Mouse (Mus musculus) midbrain, embryonic 12.5 days (tissue): Measurements from ENCODE around the gene Bid. TPM values are rescaled to one million over a fixed set of nuclear protein-coding genes. Genes with fewer than 3 reads are reported as not detected.

Experiments
- ATAC-seq: fragments of 200-750 bp; cut with Nextera tagmentation; 2 replicates; pipeline ENCODE4 v1.8.0; 2017; ENCODE audit warnings: low read depth, moderate TSS enrichment, moderate library complexity; ENCODE audit not compliant: low FRiP score
- H3K27ac ChIP-seq: fragments of 300-500 bp; sonication (generic); replicated peaks from 2 replicates; pipeline ENCODE4 v1.5.1; 2016; ENCODE audit warnings: mild to moderate bottlenecking
- H3K27me3 ChIP-seq: fragments of 300-500 bp; sonication (generic); 2 replicates; pipeline ENCODE4 v1.6.1; 2016; ENCODE audit warnings: mild to moderate bottlenecking
- H3K36me3 ChIP-seq: fragments of 300-500 bp; sonication (generic); 2 replicates; pipeline ENCODE4 v1.6.1; 2016
- H3K4me1 ChIP-seq: fragments of 300-500 bp; sonication (generic); 2 replicates; pipeline ENCODE4 v1.6.1; 2016
- H3K4me2 ChIP-seq: fragments of 300-500 bp; sonication (generic); replicated peaks from 2 replicates; pipeline ENCODE4 v1.6.1; 2016; ENCODE audit warnings: mild to moderate bottlenecking, moderate library complexity
- H3K4me3 ChIP-seq: fragments of 300-500 bp; sonication (generic); 2 replicates; pipeline ENCODE4 v1.5.1; 2016; ENCODE audit warnings: mild to moderate bottlenecking
- H3K9ac ChIP-seq: fragments of 300-500 bp; sonication (generic); replicated peaks from 2 replicates; pipeline ENCODE4 v1.6.1; 2016; ENCODE audit warnings: mild to moderate bottlenecking, moderate library complexity
- H3K9me3 ChIP-seq: fragments of 300-500 bp; sonication (generic); 2 replicates; pipeline ENCODE4 v1.6.1; 2016; ENCODE audit warnings: mild to moderate bottlenecking
- WGBS: fragments of 180-500 bp; shearing (Covaris S2); methylation state at CpG from one replicate; pipeline ENCODE4 v1.1.7; 2016; 5-methylcytosine and 5-hydroxymethylcytosine counted together
- polyA plus RNA-seq: library from polyadenylated mRNA; unstranded; fragments of >200 nt; fragmentation: Nextera tagmentation; extraction: Ambion mirVana; gene quantifications from 2 replicates; pipeline ENCODE4 v1.2.1, GENCODE M21; 2016

Gene Bid
- polyA plus RNA-seq: 14.6 and 16.2 TPM in 2 replicates

DNA sequence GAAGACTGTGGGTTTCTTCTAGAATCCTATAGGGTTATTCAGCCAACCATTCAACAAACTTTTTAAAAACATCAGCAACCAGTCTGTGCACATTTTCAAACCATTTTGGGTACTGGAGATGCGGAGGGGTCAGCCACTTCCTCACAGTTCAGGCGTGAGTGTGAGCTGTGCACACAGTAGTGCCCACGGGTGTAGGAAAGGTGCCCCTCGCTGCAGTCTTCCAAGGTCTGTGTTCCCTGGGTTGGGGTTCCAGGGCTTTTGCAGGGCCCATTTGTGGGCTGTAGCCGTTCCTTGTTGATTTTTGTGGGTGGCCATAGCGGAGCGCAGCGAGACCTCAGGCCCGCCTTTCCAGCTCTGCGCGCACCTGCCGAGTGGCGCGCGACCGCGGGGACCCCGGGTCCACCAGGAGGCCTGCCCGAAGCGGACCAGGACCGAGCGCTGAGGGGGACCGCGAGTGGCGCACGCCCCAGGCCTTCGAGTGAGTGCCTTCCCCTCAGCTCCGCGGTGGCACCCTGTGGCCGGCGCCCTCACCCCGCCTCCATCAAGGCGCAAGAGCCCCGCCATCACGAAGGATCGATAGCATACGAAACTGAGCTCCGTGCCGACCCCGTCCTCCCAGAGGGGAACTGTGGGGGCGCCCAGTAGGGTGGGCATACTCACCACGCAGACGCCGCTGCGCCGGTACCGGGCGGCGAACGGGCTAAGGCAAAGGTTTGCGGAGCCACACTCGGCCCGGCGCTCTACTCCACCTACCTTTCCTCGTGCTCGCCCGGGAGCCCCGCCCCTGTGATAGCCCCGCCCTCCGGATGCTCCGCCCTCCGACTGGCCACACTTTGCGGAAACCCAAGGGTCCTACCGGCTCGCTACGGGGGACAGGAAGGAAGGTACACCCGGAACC is at the start of gene Bid:
Gene Bid (minus strand): TSS at position 780 of the 898 bp plus-strand sequence.
- Histone ChIP-seq H3K27me3 (peaks cover 20% of the 10 kb centered on the region), H3K9me3 (no peaks in the 10 kb centered on the region), H3K4me2 (peak within 1 kb of the TSS; percentile 93), H3K4me1 (peaks cover 4% of the 10 kb centered on the region), H3K9ac (peak within 1 kb of the TSS; percentile 66), H3K36me3 (no peaks in the 10 kb centered on the region), H3K27ac (no peak within 1 kb of the TSS), H3K4me3 (peak within 1 kb of the TSS; percentile 72)
- WGBS: 2% methylated on average over 66 of the region's 67 CpGs
- peak; percentile 87 for ATAC-seq

DNA sequence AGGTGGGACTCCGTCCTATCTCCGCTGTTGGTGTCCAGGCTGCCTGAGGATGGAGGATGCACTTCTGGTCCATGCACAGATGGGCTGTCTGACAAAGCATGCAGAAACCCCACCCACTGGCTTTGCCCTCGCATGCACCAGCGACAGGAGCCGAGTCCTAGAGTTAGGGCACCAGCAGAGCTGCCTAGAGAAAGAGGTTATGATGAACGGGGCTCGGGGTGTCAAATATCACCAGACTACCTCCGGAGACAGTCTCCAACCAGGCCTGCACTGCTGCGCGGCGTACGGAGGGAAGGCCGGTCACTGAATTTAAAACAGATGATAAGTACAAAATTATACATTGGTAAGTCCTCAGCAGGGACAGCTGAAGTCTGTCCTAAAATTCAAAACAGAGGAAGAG is 49.2 kb upstream of the Bid start:
- Histone ChIP-seq H3K9me3 (no peaks in the 10 kb centered on the region), H3K4me2 (no peak overlapping the region), H3K9ac (no peak overlapping the region), H3K36me3 (peaks cover 14% of the 10 kb centered on the region; the same call in 1 of the 2 replicates), H3K27me3 (no peaks in the 10 kb centered on the region), H3K27ac (no peak overlapping the region), H3K4me1 (no peaks in the 10 kb centered on the region), H3K4me3 (no peak overlapping the region)
- WGBS: 77% methylated on average over 13 of the region's 13 CpGs
- ATAC-seq: no peak

DNA sequence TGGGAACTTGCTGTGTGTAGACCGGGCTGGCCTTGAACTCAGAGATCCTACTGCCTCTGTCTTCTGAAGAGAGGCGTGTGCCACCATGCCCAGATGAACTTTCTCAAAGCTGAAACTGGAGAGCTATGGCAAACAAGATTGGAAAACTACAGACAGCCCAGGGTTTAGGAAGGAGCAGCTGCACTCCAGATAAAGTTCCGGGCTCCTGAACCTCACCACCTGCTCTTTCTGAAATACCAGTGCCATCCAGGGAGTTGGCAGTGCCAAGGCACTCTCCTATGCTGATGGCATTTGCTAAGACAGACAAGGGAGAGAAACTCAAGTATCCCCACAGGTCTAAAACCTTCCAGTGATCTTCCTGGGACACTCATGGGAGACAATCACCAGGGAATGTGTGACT is 47.5 kb upstream of the Bid start:
- peaks cover 13% of the 10 kb centered on the region; the same call in 1 of the 2 replicates for H3K36me3 ChIP-seq
- no peaks in the 10 kb centered on the region for H3K27me3 ChIP-seq
- ATAC-seq: no peak
- no peak overlapping the region for H3K9ac ChIP-seq
- H3K9me3 ChIP-seq: no peaks in the 10 kb centered on the region
- no peaks in the 10 kb centered on the region for H3K4me1 ChIP-seq
- 93% methylated on average over 3 of the region's 3 CpGs for WGBS
- no peak overlapping the region for H3K4me3 ChIP-seq
- no peak overlapping the region for H3K4me2 ChIP-seq
- no peak overlapping the region for H3K27ac ChIP-seq

- Histone ChIP-seq H3K9me3 (no peaks in the 10 kb centered on the region), H3K4me1 (no peaks in the 10 kb centered on the region), H3K9ac (no peak overlapping the region), H3K27me3 (no peaks in the 10 kb centered on the region), H3K4me2 (no peak overlapping the region), H3K27ac (no peak overlapping the region), H3K36me3 (peaks cover 44% of the 10 kb centered on the region), H3K4me3 (no peak overlapping the region)
- WGBS: 90% methylated on average over 9 of the region's 9 CpGs
- ATAC-seq: no peak
These were observed 43.8 kb upstream of the Bid start for GRCm38 (mm10) chr6:120960338-120961030.

DNA sequence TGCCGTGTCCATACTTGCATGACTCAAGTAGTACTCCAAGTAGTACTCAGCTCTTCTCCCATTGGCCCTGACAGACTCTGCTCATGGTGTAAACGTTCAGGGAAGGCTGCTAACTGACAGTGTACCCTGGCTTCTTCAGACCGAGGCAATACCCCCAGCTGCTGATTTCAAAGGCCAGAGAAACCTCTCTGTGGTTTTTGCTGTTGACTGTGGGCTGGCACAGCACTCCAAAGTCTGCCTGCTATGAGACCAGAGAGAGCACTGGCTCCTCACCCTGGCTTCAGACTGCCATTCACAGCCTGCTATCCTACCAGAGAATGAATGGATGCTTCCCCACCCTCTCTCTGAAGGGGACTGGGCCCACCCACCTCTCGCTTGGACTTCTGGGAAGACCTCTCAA is 40.7 kb upstream of the Bid start:
- 89% methylated on average over 4 of the region's 4 CpGs for WGBS
- no peak for ATAC-seq

GRCm38 (mm10) chr6:120956259-120957161 is 39.9 kb upstream of the Bid start:
- no peaks in the 10 kb centered on the region for H3K27me3 ChIP-seq
- no peak for ATAC-seq
- H3K4me3 ChIP-seq: no peak overlapping the region
- H3K9ac ChIP-seq: no peak overlapping the region
- 90% methylated on average over 11 of the region's 11 CpGs for WGBS
- H3K4me1 ChIP-seq: no peaks in the 10 kb centered on the region
- no peaks in the 10 kb centered on the region for H3K9me3 ChIP-seq
- peaks cover 47% of the 10 kb centered on the region for H3K36me3 ChIP-seq
- no peak overlapping the region for H3K4me2 ChIP-seq
- no peak overlapping the region for H3K27ac ChIP-seq

More for the DNA sequence above, 40.7 kb upstream of the Bid start:
- Histone ChIP-seq H3K9me3 (no peaks in the 10 kb centered on the region), H3K4me1 (no peaks in the 10 kb centered on the region), H3K4me3 (no peak overlapping the region), H3K36me3 (peaks cover 44% of the 10 kb centered on the region), H3K9ac (no peak overlapping the region), H3K27ac (no peak overlapping the region), H3K27me3 (no peaks in the 10 kb centered on the region), H3K4me2 (no peak overlapping the region)

GRCm38 (mm10) chr6:120955215-120955614 is 38.6 kb upstream of the Bid start:
- peaks cover 48% of the 10 kb centered on the region for H3K36me3 ChIP-seq
- 86% methylated on average over 3 of the region's 3 CpGs for WGBS

DNA sequence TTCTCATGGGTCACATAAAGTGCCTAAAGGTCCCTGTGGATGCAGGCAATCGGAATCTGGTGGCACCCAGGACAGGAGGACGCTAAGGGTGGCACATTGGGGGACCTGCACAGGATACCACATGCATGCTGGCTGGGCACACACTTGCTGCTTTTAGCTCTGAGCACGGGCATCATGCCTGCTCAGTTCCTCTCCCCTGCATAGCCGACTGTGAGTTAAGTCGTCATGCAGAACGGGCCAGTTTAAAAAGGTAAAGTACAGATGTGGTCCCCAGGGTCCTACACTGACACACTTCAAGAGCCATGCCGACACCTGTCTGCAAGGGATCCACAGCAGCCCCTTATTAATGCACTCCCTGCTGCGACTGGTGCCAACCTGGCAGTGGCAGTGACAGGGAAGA is 37.6 kb upstream of the Bid start:
- 88% methylated on average over 8 of the region's 8 CpGs for WGBS

More at GRCm38 (mm10) chr6:120955215-120955614, 38.6 kb upstream of the Bid start:
- Histone ChIP-seq H3K4me3 (no peak overlapping the region), H3K4me1 (no peaks in the 10 kb centered on the region), H3K27me3 (no peaks in the 10 kb centered on the region), H3K27ac (no peak overlapping the region), H3K9me3 (no peaks in the 10 kb centered on the region), H3K4me2 (no peak overlapping the region), H3K9ac (no peak overlapping the region)
- no peak for ATAC-seq

DNA sequence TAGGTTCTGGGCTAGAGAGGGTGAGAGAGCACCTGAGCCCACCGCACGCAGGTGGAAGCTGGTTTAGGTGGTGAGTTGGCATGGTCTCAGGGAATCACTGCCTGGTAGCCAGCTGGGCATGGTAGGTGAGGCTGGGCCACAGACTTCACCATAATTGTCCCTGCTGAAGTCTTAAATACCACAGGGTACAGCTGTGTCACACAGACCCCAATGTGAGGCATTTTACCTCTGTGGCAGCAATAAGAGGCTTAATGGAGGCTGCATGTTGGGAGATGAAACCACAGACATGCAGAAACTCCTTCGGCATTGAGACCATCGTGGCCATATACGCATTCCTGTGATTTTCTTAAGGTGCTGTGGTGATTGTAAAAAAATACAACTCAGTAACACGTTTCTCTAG is 35.8 kb upstream of the Bid start:
- 90% methylated on average over 6 of the region's 6 CpGs for WGBS
- Histone ChIP-seq H3K4me3 (no peak overlapping the region), H3K9ac (no peak overlapping the region), H3K27me3 (no peaks in the 10 kb centered on the region), H3K9me3 (no peaks in the 10 kb centered on the region), H3K4me1 (no peaks in the 10 kb centered on the region), H3K27ac (no peak overlapping the region), H3K4me2 (no peak overlapping the region), H3K36me3 (peaks cover 33% of the 10 kb centered on the region)
- ATAC-seq: no peak

More for the DNA sequence above, 37.6 kb upstream of the Bid start:
- H3K27ac ChIP-seq: no peak overlapping the region
- no peak overlapping the region for H3K4me2 ChIP-seq
- ATAC-seq: no peak
- peaks cover 50% of the 10 kb centered on the region for H3K36me3 ChIP-seq
- H3K4me1 ChIP-seq: no peaks in the 10 kb centered on the region
- H3K9ac ChIP-seq: no peak overlapping the region
- H3K4me3 ChIP-seq: no peak overlapping the region
- no peaks in the 10 kb centered on the region for H3K9me3 ChIP-seq
- no peaks in the 10 kb centered on the region for H3K27me3 ChIP-seq

GRCm38 (mm10) chr6:120951311-120951710 is 34.7 kb upstream of the Bid start:
- no peaks in the 10 kb centered on the region for H3K27me3 ChIP-seq
- H3K36me3 ChIP-seq: peaks cover 31% of the 10 kb centered on the region
- no peak overlapping the region for H3K27ac ChIP-seq
- H3K4me2 ChIP-seq: no peak overlapping the region
- H3K9me3 ChIP-seq: no peaks in the 10 kb centered on the region
- no peak for ATAC-seq
- WGBS: 90% methylated on average over 6 of the region's 6 CpGs
- no peaks in the 10 kb centered on the region for H3K4me1 ChIP-seq
- no peak overlapping the region for H3K9ac ChIP-seq
- no peak overlapping the region for H3K4me3 ChIP-seq

- WGBS: 93% methylated on average over 9 of the region's 9 CpGs
- H3K9me3 ChIP-seq: no peaks in the 10 kb centered on the region
- H3K4me3 ChIP-seq: no peak overlapping the region
- no peak overlapping the region for H3K27ac ChIP-seq
- no peaks in the 10 kb centered on the region for H3K4me1 ChIP-seq
- H3K27me3 ChIP-seq: no peaks in the 10 kb centered on the region
- peaks cover 18% of the 10 kb centered on the region for H3K36me3 ChIP-seq
- H3K4me2 ChIP-seq: no peak overlapping the region
- H3K9ac ChIP-seq: no peak overlapping the region
- ATAC-seq: no peak
These were observed 28.9 kb upstream of the Bid start for GRCm38 (mm10) chr6:120945510-120945909.
